Mouse (Mus musculus) skeletal muscle tissue, adult 2 months (tissue): ENCODE results near the gene Dtymk.
A peak's percentile ranks its signal among the peaks of the same experiment; 100 is the strongest.
"Not testable (repeated sequence)": the region's sequence is repeated elsewhere in the genome, so short reads cannot be mapped to it uniquely, and the experiment has no call there.

ENCODE experiments used
- DNase-seq: peaks from one replicate; pipeline ENCODE4 v3.0.0-alpha.2; 2012; ENCODE audit warnings: low read depth, low spot score

Gene Dtymk

GRCm38 (mm10) chr1:93801741-93802238, at the start of gene Dtymk:
Dtymk (minus strand) TSS chr1:93801934.
- DNase-seq, result peak; percentile 96

- not testable (repeated sequence) for DNase-seq
These were observed 44.1 kb upstream of the Dtymk start for GRCm38 (mm10) chr1:93845766-93846366.

- DNase-seq, result not testable (repeated sequence)
These were observed 36.8 kb upstream of the Dtymk start for GRCm38 (mm10) chr1:93838569-93838968.

- DNase-seq, result no peak
These were observed 35.6 kb upstream of the Dtymk start for GRCm38 (mm10) chr1:93837335-93837734.

GRCm38 (mm10) chr1:93836532-93836913, 34.8 kb upstream of the Dtymk start:
- DNase-seq, result no peak

- DNase-seq, result no peak
These were observed 34.3 kb upstream of the Dtymk start for GRCm38 (mm10) chr1:93835876-93836531.

- DNase-seq, result no peak
These were observed 33.5 kb upstream of the Dtymk start for GRCm38 (mm10) chr1:93835211-93835610.

- no peak for DNase-seq
These were observed 33.0 kb upstream of the Dtymk start for GRCm38 (mm10) chr1:93834671-93835150.

GRCm38 (mm10) chr1:93832754-93833360, 31.1 kb upstream of the Dtymk start:
- not testable (repeated sequence) for DNase-seq

- DNase-seq, result no peak
These were observed 24.8 kb upstream of the Dtymk start for GRCm38 (mm10) chr1:93826540-93826835.

- DNase-seq, result no peak
These were observed 24.2 kb upstream of the Dtymk start for GRCm38 (mm10) chr1:93825771-93826539.

- DNase-seq, result peak; percentile 98
These were observed 23.5 kb upstream of the Dtymk start for GRCm38 (mm10) chr1:93825105-93825674.

GRCm38 (mm10) chr1:93824609-93825008, 22.9 kb upstream of the Dtymk start, which contains the start of gene D2hgdh:
D2hgdh (plus strand) TSS chr1:93824909.
- no peak for DNase-seq

GRCm38 (mm10) chr1:93823796-93824495, 22.2 kb upstream of the Dtymk start:
- DNase-seq, result no peak

GRCm38 (mm10) chr1:93818722-93819121, 17.0 kb upstream of the Dtymk start:
- DNase-seq, result no peak

- no peak for DNase-seq
These were observed 16.2 kb upstream of the Dtymk start for GRCm38 (mm10) chr1:93817823-93818532.

GRCm38 (mm10) chr1:93811495-93812039, 9.8 kb upstream of the Dtymk start:
- DNase-seq, result no peak

GRCm38 (mm10) chr1:93810011-93810410, 8.3 kb upstream of the Dtymk start:
- no peak for DNase-seq

GRCm38 (mm10) chr1:93808871-93809270, 7.1 kb upstream of the Dtymk start:
- no peak for DNase-seq
